Mouse (Mus musculus): ENCODE results near the gene Stoml3. TPM values are rescaled to one million over a fixed set of nuclear protein-coding genes. Genes with fewer than 3 reads are reported as not detected.
A peak's percentile ranks its signal among the peaks of the same experiment; 100 is the strongest.

Stoml3 gene
- polyA plus RNA-seq, 1 experiment from 2014 or later = 0.14 TPM

DNA sequence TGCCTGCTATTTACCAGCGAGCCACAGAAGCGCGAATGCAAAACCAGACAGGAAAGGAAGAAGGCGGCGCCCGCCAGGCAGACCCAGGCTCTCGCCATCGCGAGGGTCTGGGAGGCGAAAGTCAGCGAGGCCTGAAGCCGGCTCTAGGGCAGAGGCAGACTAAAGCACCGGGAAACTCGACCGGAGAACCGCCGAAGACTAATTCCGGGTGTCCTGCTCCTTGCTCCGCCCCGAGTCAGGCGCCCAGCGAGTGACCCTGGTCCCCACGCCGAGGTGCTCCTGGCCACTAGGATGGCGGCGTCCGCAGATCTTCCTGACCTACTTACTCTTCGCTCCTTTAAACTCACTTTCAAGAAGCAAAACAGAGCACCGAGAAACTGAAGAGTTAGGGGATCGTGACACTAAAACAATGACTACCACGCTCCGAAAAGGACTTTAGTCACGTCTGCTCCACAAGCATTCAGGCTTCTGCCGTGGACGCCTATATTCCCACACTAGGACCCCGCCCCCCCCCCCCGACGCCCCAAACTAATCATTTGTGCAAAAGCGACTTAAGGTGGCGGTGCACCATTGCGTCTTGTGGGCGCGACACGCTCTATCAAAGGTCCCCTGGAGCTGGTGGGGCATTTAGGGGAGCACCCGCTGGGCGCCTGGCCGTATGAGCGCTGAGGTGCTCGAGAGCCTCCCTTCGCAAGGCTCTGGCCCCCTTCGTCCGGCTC, 25.2 kb upstream of the Stoml3 start, which contains the start of the genes Nhlrc3 and Proser1:
Gene Nhlrc3 (minus strand): TSS at position 287 of the 719 bp plus-strand sequence.
Gene Proser1 (plus strand): TSS at position 621 of the 719 bp plus-strand sequence.
- Histone ChIP-seq H3K9me3 (no peaks in the 10 kb centered on the region), H3K36me3 (0 out of 2 replicates have a peak, but pooled peaks cover 12% of the 10 kb centered on the region), H3K4me3 (replicated peaks) (peak within 1 kb of the TSS; percentile 94), H3K4me2 (peak within 1 kb of the TSS; percentile 70), H3K9ac (peak within 1 kb of the TSS; percentile 86), H3K4me1 (peaks cover 18% of the 10 kb centered on the region), H3K27me3 (replicated peaks) (no peaks in the 10 kb centered on the region), H3K27ac (peak within 1 kb of the TSS; percentile 89)
- under 1% methylated on average over 52 of the region's 52 CpGs for WGBS
- ATAC-seq (ENCODE audit: insufficient read depth, low FRiP score, low read depth) = peak; percentile 98

DNA sequence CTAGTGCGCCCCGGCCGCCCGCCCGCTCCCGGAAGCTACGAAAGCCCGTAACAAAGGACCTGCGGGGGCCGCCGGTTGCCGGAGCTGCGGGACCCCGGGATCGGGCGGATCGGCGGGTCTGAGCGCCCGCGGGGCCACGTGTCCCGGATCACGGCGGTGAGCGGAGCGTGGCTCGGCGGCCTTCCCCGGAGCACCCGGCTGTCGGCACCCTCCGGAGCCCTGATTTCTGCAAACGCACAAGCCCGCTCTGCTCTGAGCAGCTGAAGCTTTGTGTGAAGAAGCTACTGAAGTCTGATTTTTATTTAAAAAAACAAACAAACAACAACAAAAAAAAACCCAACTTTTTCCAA, 24.7 kb upstream of the Stoml3 start:
- ATAC-seq (ENCODE audit: insufficient read depth, low FRiP score, low read depth) = no peak; the same call in 1 of the 2 replicates
- Histone ChIP-seq H3K9me3 (no peaks in the 10 kb centered on the region), H3K4me1 (peaks cover 18% of the 10 kb centered on the region), H3K27ac (peak overlapping the region; percentile 89), H3K27me3 (replicated peaks) (no peaks in the 10 kb centered on the region), H3K36me3 (0 out of 2 replicates have a peak, but pooled peaks cover 8% of the 10 kb centered on the region), H3K4me2 (peak overlapping the region; percentile 70), H3K4me3 (replicated peaks) (peak overlapping the region; percentile 94), H3K9ac (peak overlapping the region; percentile 86)
- WGBS = under 1% methylated on average over 35 of the region's 35 CpGs

DNA sequence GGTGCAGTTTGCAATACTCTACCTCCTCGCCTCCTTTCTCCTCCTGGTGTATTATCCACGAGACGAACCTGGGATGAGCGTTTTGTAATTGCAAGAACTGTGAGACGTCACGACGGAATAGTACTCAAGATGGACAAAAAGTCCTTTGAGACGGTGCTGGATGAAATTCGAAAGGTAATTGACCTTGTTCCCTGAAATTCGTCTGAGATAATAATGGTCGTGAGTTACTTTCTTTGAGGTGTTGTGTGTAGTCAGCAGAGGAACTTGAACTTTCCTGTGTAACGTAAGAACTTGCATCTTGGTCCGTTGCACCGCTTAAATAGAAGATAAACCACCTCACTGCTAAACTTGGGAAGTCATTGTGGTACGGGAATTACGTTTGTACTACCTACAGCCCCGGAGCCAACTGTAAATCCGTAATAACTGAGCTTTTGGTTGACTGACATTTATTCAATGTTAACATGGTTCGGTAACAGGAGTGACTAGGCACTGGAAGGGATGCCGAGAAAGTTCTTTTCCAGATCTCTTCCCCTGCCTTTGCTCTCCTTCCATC, 24.2 kb upstream of the Stoml3 start:
- Histone ChIP-seq H3K36me3 (peaks cover 8% of the 10 kb centered on the region; the same call in 1 of the 2 replicates), H3K27me3 (replicated peaks) (no peaks in the 10 kb centered on the region), H3K9ac (peak overlapping the region; percentile 86), H3K4me1 (peaks cover 18% of the 10 kb centered on the region), H3K27ac (no peak overlapping the region), H3K9me3 (no peaks in the 10 kb centered on the region), H3K4me3 (replicated peaks) (peak overlapping the region; percentile 94), H3K4me2 (peak overlapping the region; percentile 70)
- WGBS = under 1% methylated on average over 20 of the region's 20 CpGs
- ATAC-seq (ENCODE audit: insufficient read depth, low FRiP score, low read depth) = no peak

DNA sequence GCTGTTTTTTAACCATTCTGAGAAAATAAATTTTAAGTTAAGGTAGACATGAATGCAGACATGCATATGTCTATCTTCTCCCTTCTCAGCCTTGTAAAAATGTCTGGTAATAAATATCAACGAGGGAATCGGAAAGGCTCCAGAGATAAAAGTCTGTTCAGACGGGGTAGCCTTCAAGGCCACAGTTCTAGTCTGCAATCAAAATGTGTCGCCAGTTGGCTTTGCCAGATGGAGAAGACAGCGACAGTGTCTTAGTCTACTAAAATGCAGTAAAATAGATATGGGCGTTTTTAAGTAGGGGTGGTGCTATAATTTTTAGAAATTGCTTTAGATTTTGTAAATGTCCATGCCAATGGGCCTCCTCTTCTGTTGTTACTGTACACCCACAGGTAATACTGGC, 23.1 kb upstream of the Stoml3 start:
- 29% methylated on average over 6 of the region's 6 CpGs for WGBS
- no peaks in the 10 kb centered on the region for H3K9me3 ChIP-seq
- no peaks in the 10 kb centered on the region for H3K27me3 ChIP-seq (replicated peaks)
- no peak overlapping the region for H3K9ac ChIP-seq
- no peak overlapping the region for H3K27ac ChIP-seq
- no peak for ATAC-seq (ENCODE audit: insufficient read depth, low FRiP score, low read depth)
- peaks cover 18% of the 10 kb centered on the region for H3K4me1 ChIP-seq
- H3K4me3 ChIP-seq (replicated peaks) = peak overlapping the region; percentile 11
- peaks cover 13% of the 10 kb centered on the region; the same call in 1 of the 2 replicates for H3K36me3 ChIP-seq
- peak overlapping the region; percentile 70 for H3K4me2 ChIP-seq

DNA sequence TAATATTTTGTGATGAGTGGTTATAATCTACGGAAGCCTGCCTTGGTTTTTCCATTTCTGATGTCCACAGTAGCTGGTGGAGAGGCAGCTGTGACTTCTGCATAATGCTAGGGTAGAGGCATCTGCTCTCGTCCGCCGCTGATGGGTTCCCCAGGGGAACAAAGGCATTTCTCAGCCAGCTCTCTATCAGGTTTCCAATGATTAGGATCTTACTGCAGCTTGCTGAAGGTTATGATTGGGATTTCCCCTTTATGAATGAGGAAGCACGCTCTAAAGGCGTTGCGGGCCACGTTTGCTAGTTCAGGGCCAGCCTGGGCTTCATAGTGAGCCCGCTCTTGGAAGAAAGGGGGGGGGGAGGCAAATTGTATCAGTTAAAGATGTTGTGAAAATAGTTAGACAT, 22.0 kb upstream of the Stoml3 start:
- no peak overlapping the region for H3K27ac ChIP-seq
- H3K27me3 ChIP-seq (replicated peaks) = no peaks in the 10 kb centered on the region
- H3K36me3 ChIP-seq = peaks cover 12% of the 10 kb centered on the region; the same call in 1 of the 2 replicates
- no peak overlapping the region for H3K4me3 ChIP-seq (replicated peaks)
- H3K4me2 ChIP-seq = peak overlapping the region; percentile 16; the same call in 1 of the 2 replicates
- WGBS = 70% methylated on average over 9 of the region's 9 CpGs
- no peak for ATAC-seq (ENCODE audit: insufficient read depth, low FRiP score, low read depth)
- peaks cover 18% of the 10 kb centered on the region for H3K4me1 ChIP-seq
- H3K9me3 ChIP-seq = no peaks in the 10 kb centered on the region
- no peak overlapping the region for H3K9ac ChIP-seq

DNA sequence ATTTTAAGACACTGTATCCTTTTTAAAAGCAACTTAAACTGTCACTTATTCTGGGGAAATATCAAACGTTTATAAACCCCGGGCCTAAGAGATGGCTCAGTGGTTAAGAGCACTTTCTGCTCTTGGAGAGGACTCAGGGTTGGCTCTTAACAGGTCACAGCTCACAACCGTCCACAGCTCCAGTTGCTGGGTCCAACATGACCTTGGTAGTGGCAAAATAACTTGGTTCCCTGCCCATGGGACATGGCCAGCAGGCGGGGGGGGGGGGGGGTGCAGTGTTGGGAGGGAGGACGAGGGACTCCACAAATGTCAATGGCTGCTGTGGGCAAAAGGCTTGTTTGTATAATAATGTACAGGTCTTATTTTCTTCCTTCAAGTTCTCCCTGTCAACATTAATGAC, 21.1 kb upstream of the Stoml3 start:
- Histone ChIP-seq H3K9me3 (no peaks in the 10 kb centered on the region), H3K27ac (no peak overlapping the region), H3K36me3 (peaks cover 18% of the 10 kb centered on the region), H3K4me1 (peaks cover 13% of the 10 kb centered on the region), H3K9ac (no peak overlapping the region), H3K4me2 (no peak overlapping the region), H3K27me3 (replicated peaks) (no peaks in the 10 kb centered on the region), H3K4me3 (replicated peaks) (no peak overlapping the region)
- WGBS = 70% methylated on average over 5 of the region's 5 CpGs
- no peak for ATAC-seq (ENCODE audit: insufficient read depth, low FRiP score, low read depth)

DNA sequence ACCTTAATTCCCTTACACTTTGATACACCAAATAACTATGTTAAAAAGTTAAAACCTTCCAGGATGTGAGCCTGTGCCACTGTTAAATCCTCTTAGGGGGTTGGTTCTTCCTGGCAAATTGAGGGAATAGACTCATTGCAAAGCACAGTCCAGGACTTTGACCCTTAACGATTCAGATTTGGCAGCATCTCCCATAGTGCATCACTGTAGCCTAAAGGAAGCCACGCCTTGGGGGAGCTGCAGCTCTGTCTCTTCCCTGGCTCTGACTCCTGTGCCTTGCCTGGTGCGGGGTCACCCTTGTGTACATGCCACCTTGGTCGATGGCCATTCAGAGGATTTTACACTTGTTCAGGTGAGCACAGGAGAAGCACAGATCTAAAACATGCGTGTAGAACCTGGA, 18.8 kb upstream of the Stoml3 start:
- Histone ChIP-seq H3K4me2 (no peak overlapping the region), H3K4me1 (peaks cover 13% of the 10 kb centered on the region), H3K9me3 (no peaks in the 10 kb centered on the region), H3K27me3 (replicated peaks) (no peaks in the 10 kb centered on the region), H3K4me3 (replicated peaks) (no peak overlapping the region), H3K9ac (no peak overlapping the region), H3K27ac (no peak overlapping the region), H3K36me3 (peaks cover 37% of the 10 kb centered on the region)
- 90% methylated on average over 5 of the region's 5 CpGs for WGBS
- no peak for ATAC-seq (ENCODE audit: insufficient read depth, low FRiP score, low read depth)

DNA sequence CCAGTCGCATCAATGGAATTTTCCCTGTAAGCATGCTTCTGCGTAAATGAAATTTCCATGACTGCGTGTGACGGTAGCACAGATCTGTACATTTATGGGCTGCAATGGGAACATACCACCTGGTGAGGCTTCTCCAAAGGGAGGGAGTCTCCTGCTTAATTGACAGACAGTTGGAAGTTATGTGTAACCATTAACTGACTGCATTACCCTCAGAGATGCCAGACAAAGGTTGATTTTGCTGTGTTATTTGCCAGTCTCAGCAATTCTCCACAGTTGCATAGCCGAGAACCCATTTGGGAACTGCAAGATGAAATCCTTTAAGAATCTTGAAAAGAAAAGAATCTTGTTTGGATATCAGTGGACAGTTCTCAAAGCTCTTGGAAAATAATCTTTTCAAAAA, 16.4 kb upstream of the Stoml3 start:
- peaks cover 43% of the 10 kb centered on the region for H3K36me3 ChIP-seq
- no peaks in the 10 kb centered on the region; the same call in 1 of the 2 replicates for H3K4me1 ChIP-seq

DNA sequence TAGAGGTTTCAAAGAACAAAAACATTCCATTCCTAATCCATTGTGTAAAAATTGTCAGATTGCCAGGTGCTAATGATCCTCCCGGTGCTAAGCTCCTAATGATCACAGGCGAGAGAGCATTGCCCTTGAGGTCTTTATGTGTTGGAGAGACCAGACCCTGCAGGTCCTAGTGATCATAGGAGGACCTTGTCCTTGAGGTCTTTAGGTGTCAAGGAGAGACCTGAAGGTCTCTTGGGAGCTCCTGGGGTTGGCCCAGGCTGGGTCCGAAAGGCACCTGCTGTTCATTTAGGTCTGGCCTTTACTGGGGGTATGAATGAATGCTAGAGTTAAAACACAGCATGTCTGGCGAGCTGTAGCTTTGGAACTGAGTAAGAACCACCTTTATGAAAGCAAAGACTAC, 14.3 kb upstream of the Stoml3 start:
- 70% methylated on average over 4 of the region's 4 CpGs for WGBS
- ATAC-seq (ENCODE audit: insufficient read depth, low FRiP score, low read depth) = no peak
- no peak overlapping the region for H3K4me3 ChIP-seq (replicated peaks)
- H3K27me3 ChIP-seq (replicated peaks) = no peaks in the 10 kb centered on the region
- H3K27ac ChIP-seq = no peak overlapping the region
- no peak overlapping the region for H3K9ac ChIP-seq
- no peaks in the 10 kb centered on the region for H3K9me3 ChIP-seq
- H3K4me2 ChIP-seq = no peak overlapping the region
- peaks cover 61% of the 10 kb centered on the region for H3K36me3 ChIP-seq
- no peaks in the 10 kb centered on the region for H3K4me1 ChIP-seq

More for the DNA sequence above, 16.4 kb upstream of the Stoml3 start:
- Histone ChIP-seq H3K4me3 (replicated peaks) (no peak overlapping the region), H3K9ac (no peak overlapping the region), H3K27me3 (replicated peaks) (no peaks in the 10 kb centered on the region), H3K9me3 (no peaks in the 10 kb centered on the region), H3K27ac (no peak overlapping the region), H3K4me2 (no peak overlapping the region)
- WGBS = 93% methylated on average over 5 of the region's 5 CpGs
- no peak for ATAC-seq (ENCODE audit: insufficient read depth, low FRiP score, low read depth)

DNA sequence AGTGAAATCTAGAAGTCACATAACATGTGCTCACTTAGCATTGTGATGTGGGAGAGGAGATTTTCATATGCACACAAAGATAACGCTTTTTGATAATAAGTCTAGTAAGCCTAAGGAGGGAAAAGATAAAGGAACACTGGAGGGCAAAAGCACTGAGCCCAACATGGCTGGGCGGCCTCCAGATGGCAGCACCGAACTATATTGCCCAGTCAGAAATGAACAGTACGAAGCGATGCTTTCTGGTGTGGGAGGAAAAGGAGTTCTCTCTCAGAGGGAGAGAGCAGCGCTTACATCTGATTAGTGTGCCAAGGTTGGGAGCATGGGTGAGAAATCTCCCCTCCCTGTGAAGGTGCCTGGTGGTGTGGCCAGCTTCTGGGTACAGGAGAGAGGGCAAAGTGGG, 12.6 kb upstream of the Stoml3 start:
- Histone ChIP-seq H3K4me2 (no peak overlapping the region), H3K4me3 (replicated peaks) (no peak overlapping the region), H3K36me3 (peaks cover 61% of the 10 kb centered on the region), H3K27ac (no peak overlapping the region), H3K4me1 (no peaks in the 10 kb centered on the region), H3K27me3 (replicated peaks) (no peaks in the 10 kb centered on the region), H3K9me3 (no peaks in the 10 kb centered on the region), H3K9ac (no peak overlapping the region)
- WGBS = 52% methylated on average over 6 of the region's 6 CpGs
- ATAC-seq (ENCODE audit: insufficient read depth, low FRiP score, low read depth) = peak; percentile 48; the same call in 1 of the 2 replicates

DNA sequence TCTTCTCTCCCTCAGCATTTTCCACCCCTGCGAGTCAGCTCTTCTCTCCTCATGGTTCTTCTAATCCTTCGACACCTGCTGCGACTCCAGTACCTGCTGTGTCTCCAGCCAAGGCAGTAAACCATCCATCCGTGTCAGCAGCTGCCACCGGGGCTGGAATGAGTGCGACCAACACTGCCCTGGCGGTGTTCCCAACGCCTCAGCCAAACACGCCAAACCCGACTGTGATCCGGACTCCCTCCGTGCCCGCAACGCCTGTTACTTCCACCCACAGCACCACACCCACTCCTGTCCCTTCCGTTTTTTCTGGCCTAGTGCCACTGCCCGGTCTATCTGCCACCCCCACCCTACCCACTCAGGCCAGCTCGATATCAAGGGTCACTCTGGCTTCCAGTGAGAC, 11.0 kb upstream of the Stoml3 start:
- Histone ChIP-seq H3K27ac (no peak overlapping the region), H3K9me3 (no peaks in the 10 kb centered on the region), H3K4me2 (no peak overlapping the region), H3K9ac (no peak overlapping the region), H3K36me3 (peaks cover 56% of the 10 kb centered on the region), H3K4me1 (no peaks in the 10 kb centered on the region), H3K4me3 (replicated peaks) (no peak overlapping the region), H3K27me3 (replicated peaks) (no peaks in the 10 kb centered on the region)
- ATAC-seq (ENCODE audit: insufficient read depth, low FRiP score, low read depth) = no peak
- 88% methylated on average over 17 of the region's 17 CpGs for WGBS

DNA sequence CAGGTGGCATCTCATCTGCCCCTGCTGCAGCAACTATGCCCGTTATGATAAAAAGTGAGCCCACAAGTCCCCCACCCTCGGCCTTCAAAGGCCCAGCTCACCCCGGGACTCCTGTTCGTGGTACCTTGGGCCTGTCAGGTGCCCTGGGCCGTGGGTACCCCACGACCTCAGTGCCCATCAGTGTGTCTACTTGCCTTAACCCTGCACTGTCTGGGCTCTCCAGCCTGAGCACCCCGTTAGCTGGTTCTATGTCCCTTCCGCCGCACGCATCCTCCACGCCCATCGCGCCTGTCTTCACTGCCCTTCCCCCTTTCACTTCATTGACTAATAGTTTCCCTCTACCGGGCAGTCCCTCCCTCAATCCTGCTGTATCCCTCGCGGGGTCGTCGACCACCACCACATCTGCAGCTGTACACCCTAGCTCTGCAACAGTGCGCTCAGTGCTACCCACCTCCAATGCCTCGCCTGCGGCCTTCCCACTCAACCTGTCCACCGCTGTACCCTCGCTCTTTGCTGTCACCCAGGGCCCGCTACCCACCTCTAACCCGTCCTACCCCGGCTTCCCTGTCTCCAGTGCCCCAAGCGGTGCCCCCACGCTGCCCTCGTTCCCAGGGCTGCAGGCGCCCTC, 9.9 kb upstream of the Stoml3 start:
- no peak overlapping the region for H3K4me3 ChIP-seq (replicated peaks)
- no peaks in the 10 kb centered on the region for H3K27me3 ChIP-seq (replicated peaks)
- 94% methylated on average over 30 of the region's 30 CpGs for WGBS
- H3K27ac ChIP-seq = no peak overlapping the region
- H3K9me3 ChIP-seq = no peaks in the 10 kb centered on the region
- H3K4me2 ChIP-seq = no peak overlapping the region
- no peaks in the 10 kb centered on the region for H3K4me1 ChIP-seq
- peak; percentile 59 for ATAC-seq (ENCODE audit: insufficient read depth, low FRiP score, low read depth)
- H3K9ac ChIP-seq = no peak overlapping the region
- H3K36me3 ChIP-seq = peaks cover 47% of the 10 kb centered on the region
